Mouse (Mus musculus): ENCODE measurements around the gene Scaf11.

GRCm38 (mm10) chr15:96487066-96487698 is 26.5 kb upstream of the Scaf11 start:
- TF ChIP-seq CTCF (IDR thresholded peaks at IDR 0.05; ENCODE audit: borderline replicate concordance, extremely low read depth, insufficient read depth, insufficient read length), result no peak
- TF ChIP-seq POLR2A (IDR thresholded peaks at IDR 0.05; ENCODE audit: borderline replicate concordance, extremely low read depth, insufficient read depth, insufficient read length, poor library complexity, severe bottlenecking), result no peak

Measured in brain, embryonic 14.5 days (tissue).